Mouse (Mus musculus) spleen, adult 2 months (tissue): ENCODE measurements at regions not wholly inside any gene's neighbourhood (a gene's known extent, or its start where the extent isn't known, plus 50 kb on each side); places are given as distances from the start of the nearest gene placed in this dataset.

Source experiments
- CTCF ChIP-seq: fragments of 200-500 bp; IDR thresholded peaks from 2 replicates; pipeline ENCODE4 v1.5.1; 2011; ENCODE audit warnings: mild to moderate bottlenecking, inconsistent platforms; ENCODE audit not compliant: insufficient read depth, insufficient read length, insufficient replicate concordance; ENCODE audit errors: extremely low read depth
- POLR2A ChIP-seq: fragments of 200-500 bp; IDR thresholded peaks from 2 replicates; pipeline ENCODE4 v1.6.1; 2011; ENCODE audit warnings: low read depth, low read length, inconsistent platforms

- no peak for TF ChIP-seq CTCF
- no peak for TF ChIP-seq POLR2A
Measured at GRCm38 (mm10) chr9:41220105-41220669, 58.7 kb upstream of the Ubash3b start.
